23 mouse cellular contexts compared by ENCODE assay signal in genomic region chr13:111265231-111266000, GRCm38 (mm10). TPM values are rescaled to one million over a fixed set of nuclear protein-coding genes. Genes with fewer than 3 reads are reported as not detected.
DNase-seq lines count a peak whose midpoint lies in the region; ATAC-seq and TF ChIP-seq lines count a peak whose summit lies in the region.
"Had no signal": no experiment of that assay in that cellular context is flagged by ENCODE, and none has a peak within 500 bp of the region (broad histone marks: within the 10 kb centered on the region; RNA-seq: fewer than 3 reads in every experiment).

No protein-coding gene starts in this region.

- no peak overlapping the region for H3K4me2 ChIP-seq in kidney, embryonic 14.5 days (replicated peaks; ENCODE audit: low read depth, low read length)
- no peak overlapping the region for H3K4me2 ChIP-seq in embryonic facial prominence, embryonic 14.5 days (ENCODE audit: low read depth, low read length)
- H3K4me2 ChIP-seq in intestine, postnatal 0 days (replicated peaks; ENCODE audit: low read depth) = no peak overlapping the region
- H3K4me2 ChIP-seq: forebrain, embryonic 13.5 days; midbrain, embryonic 15.5 days had no signal

- TF ChIP-seq CTCF in intestine, postnatal 0 days (IDR thresholded peaks at IDR 0.05; ENCODE audit: low read depth) = no peak

- H3K36me3 ChIP-seq in kidney, embryonic 14.5 days (ENCODE audit: control insufficient read depth, insufficient read depth, low read length) = no peaks in the 10 kb centered on the region
- no peaks in the 10 kb centered on the region for H3K36me3 ChIP-seq in embryonic facial prominence, embryonic 14.5 days (ENCODE audit: control insufficient read depth, insufficient read depth, low read length)
- no peaks in the 10 kb centered on the region for H3K36me3 ChIP-seq in intestine, postnatal 0 days (ENCODE audit: control insufficient read depth, insufficient read depth)
- H3K36me3 ChIP-seq: midbrain, embryonic 15.5 days had no signal

- H3K9ac ChIP-seq in kidney, embryonic 14.5 days (ENCODE audit: low read depth, low read length) = no peak overlapping the region
- no peak overlapping the region for H3K9ac ChIP-seq in embryonic facial prominence, embryonic 14.5 days (ENCODE audit: low read depth, low read length)
- no peak overlapping the region for H3K9ac ChIP-seq in intestine, postnatal 0 days (ENCODE audit: low read depth, low read length)
- H3K9ac ChIP-seq: forebrain, embryonic 13.5 days; liver, embryonic 14.5 days; midbrain, embryonic 15.5 days had no signal

- no peak overlapping the region for H3K27ac ChIP-seq in kidney, embryonic 14.5 days (ENCODE audit: low read depth, low read length)
- H3K27ac ChIP-seq in embryonic facial prominence, embryonic 14.5 days (replicated peaks; ENCODE audit: low read depth, low read length) = 0 out of 2 replicates have a peak overlapping the region, but pooled peaks have one; percentile 59
- no peak overlapping the region for H3K27ac ChIP-seq in intestine, postnatal 0 days (ENCODE audit: low read depth, low read length)
- H3K27ac ChIP-seq: forebrain, embryonic 13.5 days; hindbrain, postnatal 0 days; liver, embryonic 14.5 days; midbrain, embryonic 15.5 days had no signal

- peak; percentile 76; the same call in 1 of the 2 replicates for ATAC-seq in kidney, embryonic 14.5 days (ENCODE audit: low FRiP score, low TSS enrichment)
- ATAC-seq in embryonic facial prominence, embryonic 14.5 days (ENCODE audit: low read depth) = no peak
- no peak for ATAC-seq in intestine, postnatal 0 days
- ATAC-seq: forebrain, embryonic 13.5 days; hindbrain, postnatal 0 days; midbrain, embryonic 15.5 days had no signal

- H3K4me1 ChIP-seq in kidney, embryonic 14.5 days (ENCODE audit: control insufficient read depth, insufficient read depth, low read length) = no peaks in the 10 kb centered on the region; the same call in 1 of the 2 replicates
- H3K4me1 ChIP-seq in embryonic facial prominence, embryonic 14.5 days (ENCODE audit: control insufficient read depth, insufficient read depth, low read length) = peaks cover 27% of the 10 kb centered on the region; the same call in 1 of the 2 replicates
- H3K4me1 ChIP-seq in intestine, postnatal 0 days (replicated peaks; ENCODE audit: control insufficient read depth, insufficient read depth, low read length) = no peaks in the 10 kb centered on the region
- H3K4me1 ChIP-seq: forebrain, embryonic 13.5 days had no signal

- H3K4me3 ChIP-seq in kidney, embryonic 14.5 days (ENCODE audit: low read length) = no peak overlapping the region
- H3K4me3 ChIP-seq in embryonic facial prominence, embryonic 14.5 days (ENCODE audit: low read depth, low read length) = no peak overlapping the region
- no peak overlapping the region for H3K4me3 ChIP-seq in intestine, postnatal 0 days (ENCODE audit: low read depth, low read length)
- H3K4me3 ChIP-seq: forebrain, embryonic 13.5 days; midbrain, embryonic 15.5 days had no signal

- no peaks in the 10 kb centered on the region for H3K9me3 ChIP-seq in kidney, embryonic 14.5 days (ENCODE audit: control insufficient read depth, low read length)
- H3K9me3 ChIP-seq in embryonic facial prominence, embryonic 14.5 days (ENCODE audit: control insufficient read depth, low read length) = no peaks in the 10 kb centered on the region
- no peaks in the 10 kb centered on the region for H3K9me3 ChIP-seq in intestine, postnatal 0 days (ENCODE audit: control insufficient read depth)
- H3K9me3 ChIP-seq: forebrain, embryonic 13.5 days; midbrain, embryonic 15.5 days had no signal

- no peaks in the 10 kb centered on the region for H3K27me3 ChIP-seq in kidney, embryonic 14.5 days (ENCODE audit: control insufficient read depth, insufficient read depth, low read length)
- H3K27me3 ChIP-seq in embryonic facial prominence, embryonic 14.5 days (replicated peaks; ENCODE audit: control insufficient read depth, insufficient read depth, low read length) = no peaks in the 10 kb centered on the region
- no peaks in the 10 kb centered on the region for H3K27me3 ChIP-seq in intestine, postnatal 0 days (replicated peaks; ENCODE audit: control insufficient read depth, insufficient read depth, low read length)
- H3K27me3 ChIP-seq: forebrain, embryonic 13.5 days; midbrain, embryonic 15.5 days had no signal

- peak; percentile 9 to 18 for DNase-seq in adrenal gland, postnatal 36 days
- DNase-seq in adrenal gland, postnatal 10 days = no peak
- DNase-seq in kidney, postnatal 25 days = no peak
- DNase-seq in 416B (ENCODE audit: low read depth) = peak; percentile 86
- DNase-seq in embryonic facial prominence, embryonic 14.5 days (ENCODE audit: low spot score) = no peak
- DNase-seq in frontal cortex, postnatal 25 days (ENCODE audit: low spot score in 2 of 2) = no peak
- DNase-seq: adrenal gland, adult 8-10 months; cerebellum, adult 9-10 months; heart, adult 18-20 months; kidney, postnatal 14 days; right cerebral cortex, postnatal 25 days had no signal

- WGBS in kidney, embryonic 14.5 days = 39% methylated on average over 4 of the region's 4 CpGs
- 53% methylated on average over 4 of the region's 4 CpGs for WGBS in embryonic facial prominence, embryonic 14.5 days
- 82% methylated on average over 4 of the region's 4 CpGs for WGBS in intestine, postnatal 0 days

RNA-seq across cellular contexts. Expression of gene Actbl2, which starts 10.6 kb away (rescaled TPM):
- total RNA-seq in adrenal gland, postnatal 36 days (2021) = under 1 TPM in 1 of 2 experiments, not detected in 1; 0.30 TPM
- not detected for total RNA-seq in adrenal gland, postnatal 10 days (2021)
- polyA plus RNA-seq in kidney, embryonic 14.5 days (2014; fragmentation: Nextera tagmentation; extraction: Ambion mirVana) = not detected in 2 replicates
- 0.12 TPM in 1 of 2 replicates, not detected in the other for polyA plus RNA-seq in embryonic facial prominence, embryonic 14.5 days (2014; fragmentation: Nextera tagmentation; extraction: Ambion mirVana)
- not detected in 2 replicates for polyA plus RNA-seq in intestine, postnatal 0 days (2015; fragmentation: Nextera tagmentation; extraction: Ambion mirVana)
- total RNA-seq: adrenal gland, adult 8-10 months; ES-E14; heart, adult 18-20 months; layer of hippocampus, postnatal 10 days had no signal
- polyA plus RNA-seq: embryonic facial prominence, embryonic 11.5 days; forebrain, embryonic 13.5 days; heart, postnatal 0 days; hindbrain, postnatal 0 days; limb, embryonic 11.5 days; liver, embryonic 14.5 days; midbrain, embryonic 15.5 days; neural tube, embryonic 11.5 days had no signal

Comparison
In these comparisons a context has a peak if more than half of its experiments do, and no peak if none do; other contexts are left out.
1. DNase-seq: peak in adrenal gland, postnatal 36 days (2 of 2) and 416B (single experiment); none in adrenal gland, postnatal 10 days (single experiment), kidney, postnatal 25 days (0 of 2), embryonic facial prominence, embryonic 14.5 days (single experiment) and frontal cortex, postnatal 25 days (0 of 2).